In genomic region chr11:37075349-37075748, GRCm38 (mm10) we compare ENCODE assay signal across 33 mouse cellular contexts.
A peak's percentile ranks its signal among the peaks of the same experiment; 100 is the strongest.
DNase-seq lines count a peak whose midpoint lies in the region; ATAC-seq and TF ChIP-seq lines count a peak whose summit lies in the region.
"Had no signal": no experiment of that assay in that cellular context is flagged by ENCODE, and none has a peak within 500 bp of the region (broad histone marks: within the 10 kb centered on the region; RNA-seq: fewer than 3 reads in every experiment).

No protein-coding gene starts in this region.

- no peak overlapping the region for H3K4me2 ChIP-seq in forebrain, embryonic 14.5 days (ENCODE audit: low read length)
- no peak overlapping the region for H3K4me2 ChIP-seq in midbrain, embryonic 11.5 days
- H3K4me2 ChIP-seq in midbrain, embryonic 15.5 days: no peak overlapping the region
- H3K4me2 ChIP-seq: embryonic facial prominence, embryonic 13.5 days; heart, embryonic 12.5 days; heart, embryonic 15.5 days; hindbrain, embryonic 13.5 days; intestine, embryonic 15.5 days had no signal

- TF ChIP-seq CTCF in brain, embryonic 14.5 days (IDR thresholded peaks at IDR 0.05; ENCODE audit: borderline replicate concordance, extremely low read depth, insufficient read depth, insufficient read length): no peak

- no peaks in the 10 kb centered on the region for H3K27me3 ChIP-seq in forebrain, embryonic 14.5 days (replicated peaks; ENCODE audit: control insufficient read depth, insufficient read depth, low read length)
- H3K27me3 ChIP-seq in forebrain, embryonic 10.5 days (ENCODE audit: poor library complexity, severe bottlenecking): no peaks in the 10 kb centered on the region
- no peaks in the 10 kb centered on the region for H3K27me3 ChIP-seq in midbrain, embryonic 11.5 days (ENCODE audit: control insufficient read depth, insufficient read depth, low read length)
- H3K27me3 ChIP-seq in midbrain, embryonic 15.5 days (replicated peaks): no peaks in the 10 kb centered on the region
- H3K27me3 ChIP-seq: CH12.LX; embryonic facial prominence, embryonic 13.5 days; heart, embryonic 12.5 days; heart, embryonic 15.5 days; hindbrain, embryonic 13.5 days; intestine, embryonic 15.5 days had no signal

- peaks cover 5% of the 10 kb centered on the region; the same call in 1 of the 2 replicates for H3K4me1 ChIP-seq in forebrain, embryonic 14.5 days (ENCODE audit: control insufficient read depth, insufficient read depth, low read length)
- no peaks in the 10 kb centered on the region for H3K4me1 ChIP-seq in forebrain, embryonic 10.5 days
- no peaks in the 10 kb centered on the region for H3K4me1 ChIP-seq in midbrain, embryonic 11.5 days (ENCODE audit: control insufficient read depth, insufficient read depth, low read length)
- no peaks in the 10 kb centered on the region for H3K4me1 ChIP-seq in midbrain, embryonic 15.5 days
- H3K4me1 ChIP-seq: embryonic facial prominence, embryonic 10.5 days; embryonic facial prominence, embryonic 13.5 days; heart, embryonic 12.5 days; heart, embryonic 15.5 days; hindbrain, embryonic 10.5 days; intestine, embryonic 15.5 days had no signal

- no peaks in the 10 kb centered on the region for H3K36me3 ChIP-seq in forebrain, embryonic 14.5 days (ENCODE audit: control insufficient read depth, insufficient read depth, low read length)
- no peaks in the 10 kb centered on the region for H3K36me3 ChIP-seq in forebrain, embryonic 10.5 days (replicated peaks)
- no peaks in the 10 kb centered on the region for H3K36me3 ChIP-seq in midbrain, embryonic 11.5 days (ENCODE audit: control insufficient read depth, insufficient read depth, low read length)
- no peaks in the 10 kb centered on the region for H3K36me3 ChIP-seq in midbrain, embryonic 15.5 days (replicated peaks)
- H3K36me3 ChIP-seq: embryonic facial prominence, embryonic 10.5 days; embryonic facial prominence, embryonic 13.5 days; heart, embryonic 12.5 days; heart, embryonic 15.5 days; hindbrain, embryonic 10.5 days; hindbrain, embryonic 13.5 days; intestine, embryonic 15.5 days had no signal

- no peak overlapping the region for H3K9ac ChIP-seq in forebrain, embryonic 14.5 days (ENCODE audit: low read length)
- no peak overlapping the region for H3K9ac ChIP-seq in midbrain, embryonic 11.5 days (ENCODE audit: low read length)
- no peak overlapping the region for H3K9ac ChIP-seq in midbrain, embryonic 15.5 days
- H3K9ac ChIP-seq: embryonic facial prominence, embryonic 13.5 days; heart, embryonic 12.5 days; heart, embryonic 15.5 days; hindbrain, embryonic 13.5 days; intestine, embryonic 15.5 days had no signal

- intact Hi-C loops in gastrocnemius, postnatal 36 days (cut with DNase I): no loop called here

- H3K4me3 ChIP-seq in forebrain, embryonic 14.5 days (ENCODE audit: low read depth, low read length): no peak overlapping the region
- no peak overlapping the region for H3K4me3 ChIP-seq in forebrain, embryonic 10.5 days
- H3K4me3 ChIP-seq in midbrain, embryonic 11.5 days (ENCODE audit: low read depth, low read length): no peak overlapping the region
- H3K4me3 ChIP-seq in midbrain, embryonic 15.5 days: no peak overlapping the region
- H3K4me3 ChIP-seq: embryonic facial prominence, embryonic 10.5 days; embryonic facial prominence, embryonic 13.5 days; gastrocnemius, adult 2 months; heart, embryonic 12.5 days; heart, embryonic 15.5 days; hindbrain, embryonic 10.5 days; hindbrain, embryonic 13.5 days; intestine, embryonic 15.5 days had no signal

- no peak for ATAC-seq in forebrain, embryonic 14.5 days
- ATAC-seq in midbrain, embryonic 11.5 days (ENCODE audit: low FRiP score): no peak
- ATAC-seq in midbrain, embryonic 15.5 days (replicated peaks): no peak
- no peak for ATAC-seq in erythroblast, adult 5-6 weeks (replicated peaks; ENCODE audit: low FRiP score, poor library complexity, severe bottlenecking)
- ATAC-seq: activated CD4-positive, CD25-positive, alpha-beta regulatory T cell, adult 4 months; hindbrain, embryonic 16.5 days; intestine, embryonic 15.5 days had no signal

- H3K9me3 ChIP-seq in forebrain, embryonic 14.5 days (replicated peaks; ENCODE audit: control insufficient read depth, low read length): no peaks in the 10 kb centered on the region
- H3K9me3 ChIP-seq in forebrain, embryonic 10.5 days: no peaks in the 10 kb centered on the region
- H3K9me3 ChIP-seq in midbrain, embryonic 11.5 days (ENCODE audit: control insufficient read depth, low read length): no peaks in the 10 kb centered on the region
- no peaks in the 10 kb centered on the region for H3K9me3 ChIP-seq in midbrain, embryonic 15.5 days
- H3K9me3 ChIP-seq: embryonic facial prominence, embryonic 10.5 days; embryonic facial prominence, embryonic 13.5 days; heart, embryonic 12.5 days; heart, embryonic 15.5 days; hindbrain, embryonic 10.5 days; hindbrain, embryonic 13.5 days; intestine, embryonic 15.5 days had no signal

- no peak for TF ChIP-seq POLR2A in brain, embryonic 14.5 days (IDR thresholded peaks at IDR 0.05; ENCODE audit: borderline replicate concordance, extremely low read depth, insufficient read depth, insufficient read length, poor library complexity, severe bottlenecking)

- 71% methylated on average over 10 of the region's 10 CpGs for WGBS in forebrain, embryonic 14.5 days
- WGBS in forebrain, embryonic 10.5 days: 92% methylated on average over 10 of the region's 10 CpGs
- WGBS in midbrain, embryonic 11.5 days: 84% methylated on average over 10 of the region's 10 CpGs
- 79% methylated on average over 10 of the region's 10 CpGs for WGBS in midbrain, embryonic 15.5 days

- peak; percentile 43 for DNase-seq in forebrain, embryonic 14.5 days (ENCODE audit: low spot score)
- DNase-seq in forebrain, embryonic 10.5 days (ENCODE audit: extremely low spot score, low spot score): no peak
- peak; percentile 31 for DNase-seq in midbrain, embryonic 11.5 days (ENCODE audit: low spot score, missing footprints)
- DNase-seq in brain, embryonic 14.5 days (ENCODE audit: low read depth): peak; percentile 53
- peak; percentile 12 for DNase-seq in telencephalon, adult 2 months (ENCODE audit: low read depth, low spot score)
- no peak for DNase-seq in gastrocnemius, postnatal 36 days
- DNase-seq: adrenal gland, adult 8-10 months; adrenal gland, postnatal 25 days; B cell, adult 2 months; cerebellum, adult 11 months; cerebellum, adult 8-10 months; cerebellum, postnatal 10 days; cerebellum, postnatal 36 days; embryo, embryonic 11 days; gastrocnemius, adult 2 months; gastrocnemius, postnatal 14 days; heart, adult 18-20 months; heart, postnatal 10 days; heart, postnatal 36 days; kidney, adult 11 months; kidney, adult 8-10 months had no signal

- H3K27ac ChIP-seq in forebrain, embryonic 14.5 days (ENCODE audit: low read depth, low read length): no peak overlapping the region
- no peak overlapping the region for H3K27ac ChIP-seq in forebrain, embryonic 10.5 days
- H3K27ac ChIP-seq in midbrain, embryonic 11.5 days (ENCODE audit: low read depth, low read length): no peak overlapping the region
- no peak overlapping the region for H3K27ac ChIP-seq in midbrain, embryonic 15.5 days
- H3K27ac ChIP-seq: embryonic facial prominence, embryonic 10.5 days; embryonic facial prominence, embryonic 13.5 days; gastrocnemius, adult 2 months; heart, embryonic 15.5 days; hindbrain, embryonic 10.5 days; hindbrain, embryonic 13.5 days; intestine, embryonic 15.5 days had no signal

Comparison
In these comparisons a context has a peak if more than half of its experiments do, and no peak if none do; other contexts are left out.
1. DNase-seq: peak in forebrain, embryonic 14.5 days (single experiment), midbrain, embryonic 11.5 days (single experiment), brain, embryonic 14.5 days (single experiment) and telencephalon, adult 2 months (single experiment); none in forebrain, embryonic 10.5 days (single experiment) and gastrocnemius, postnatal 36 days (0 of 2).